In the genomic region with DNA sequence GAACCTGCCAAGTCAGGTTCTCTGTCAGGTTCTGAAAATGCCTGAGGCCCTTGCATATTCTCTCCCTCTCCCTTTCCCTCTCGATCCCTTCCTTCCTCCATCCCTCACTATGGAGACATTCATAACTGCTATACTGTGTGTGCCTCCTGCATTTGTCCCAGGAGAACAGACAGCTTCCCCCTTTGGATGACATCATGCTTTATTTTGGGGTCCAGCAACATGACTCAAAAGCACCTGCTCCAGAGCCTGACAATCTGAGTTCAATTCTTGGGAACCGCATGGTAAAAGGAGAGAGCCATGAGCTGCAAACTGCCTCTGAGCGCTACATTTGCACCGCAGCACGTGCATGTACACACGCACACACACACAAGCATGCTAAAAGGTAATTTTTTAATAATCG, we compare ENCODE assay signal across 26 mouse cellular contexts. TPM values are rescaled to one million over a fixed set of nuclear protein-coding genes. Genes with fewer than 3 reads are reported as not detected.
DNase-seq lines count a peak whose midpoint lies in the region; ATAC-seq and TF ChIP-seq lines count a peak whose summit lies in the region.
"Had no signal": no experiment of that assay in that cellular context is flagged by ENCODE, and none has a peak within 500 bp of the region (broad histone marks: within the 10 kb centered on the region; RNA-seq: fewer than 3 reads in every experiment).

No protein-coding gene starts in this region.

- peak overlapping the region; percentile 7; the same call in 1 of the 2 replicates for H3K9ac ChIP-seq in heart, embryonic 16.5 days (ENCODE audit: low read length)
- no peak overlapping the region for H3K9ac ChIP-seq in heart, adult 2 months (ENCODE audit: low read depth, low read length)
- H3K9ac ChIP-seq: forebrain, postnatal 0 days; hindbrain, embryonic 14.5 days; liver, embryonic 15.5 days; lung, embryonic 15.5 days; midbrain, embryonic 15.5 days; neural tube, embryonic 13.5 days had no signal

- no peak for DNase-seq in frontal cortex, postnatal 14 days (ENCODE audit: low spot score in 2 of 2)
- DNase-seq in heart, adult 2 months: no peak
- peak; percentile 39 for DNase-seq in right cerebral cortex, adult 18-20 months
- DNase-seq in right cerebral cortex, postnatal 10 days (ENCODE audit: low spot score in 2 of 2): no peak
- no peak for DNase-seq in lung, postnatal 10 days
- DNase-seq in adrenal gland, adult 2 months: no peak
- DNase-seq: cerebellum, adult 18-20 months; cerebellum, postnatal 14 days; forebrain, postnatal 0 days; gastrocnemius, adult 2 months; kidney, adult 18-20 months; kidney, postnatal 4 days; liver; lung, postnatal 4 days had no signal

- H3K4me2 ChIP-seq in heart, embryonic 16.5 days (ENCODE audit: low read depth, low read length): no peak overlapping the region
- H3K4me2 ChIP-seq: hindbrain, embryonic 14.5 days; liver, embryonic 15.5 days; lung, embryonic 15.5 days; midbrain, embryonic 15.5 days; neural tube, embryonic 13.5 days had no signal

- ATAC-seq in frontal cortex, adult (ENCODE audit: low TSS enrichment): peak; percentile 72
- ATAC-seq in heart, embryonic 16.5 days (replicated peaks; ENCODE audit: extremely low read depth, insufficient read depth, low FRiP score): no peak
- ATAC-seq: forebrain, postnatal 0 days; inflammation-experienced regulatory T-cells, adult 6 months; midbrain, embryonic 15.5 days had no signal

- no peak overlapping the region for H3K4me3 ChIP-seq in heart, embryonic 16.5 days (ENCODE audit: low read length)
- no peak overlapping the region for H3K4me3 ChIP-seq in heart, adult 2 months
- H3K4me3 ChIP-seq: forebrain, embryonic 10.5 days; gastrocnemius, adult 2 months; limb, embryonic 10.5 days; liver, embryonic 15.5 days; lung, embryonic 15.5 days; midbrain, embryonic 15.5 days; neural tube, embryonic 13.5 days had no signal

- 78% methylated on average over 7 of the region's 7 CpGs for WGBS in heart, embryonic 16.5 days
- WGBS in heart, adult 2 months: 74% methylated on average over 7 of the region's 7 CpGs

- H3K27me3 ChIP-seq in heart, embryonic 16.5 days (ENCODE audit: control insufficient read depth, insufficient read depth, low read length): no peaks in the 10 kb centered on the region
- H3K27me3 ChIP-seq in heart, adult 2 months (ENCODE audit: control insufficient read depth, insufficient read depth, low read length): no peaks in the 10 kb centered on the region
- H3K27me3 ChIP-seq: liver, embryonic 15.5 days; lung, embryonic 15.5 days; midbrain, embryonic 15.5 days; neural tube, embryonic 13.5 days had no signal

- TF ChIP-seq EP300 in heart, adult 2 months (IDR thresholded peaks at IDR 0.05; ENCODE audit: insufficient read depth, low read depth, low read length): no peak

- H3K79me2 ChIP-seq in heart, adult 2 months (replicated peaks; ENCODE audit: control insufficient read depth, insufficient read depth, low read length): 0 out of 2 replicates have a peak, but pooled peaks cover 1% of the 10 kb centered on the region

- H3K36me3 ChIP-seq in heart, embryonic 16.5 days (ENCODE audit: control insufficient read depth, insufficient read depth): no peaks in the 10 kb centered on the region
- no peaks in the 10 kb centered on the region for H3K36me3 ChIP-seq in heart, adult 2 months (ENCODE audit: control insufficient read depth, insufficient read depth, low read length)
- H3K36me3 ChIP-seq: liver, embryonic 15.5 days; lung, embryonic 15.5 days; midbrain, embryonic 15.5 days; neural tube, embryonic 13.5 days had no signal

- H3K27ac ChIP-seq in heart, embryonic 16.5 days (ENCODE audit: low read length): 0 out of 2 replicates have a peak overlapping the region, but pooled peaks have one; percentile 18
- no peak overlapping the region for H3K27ac ChIP-seq in heart, adult 2 months
- H3K27ac ChIP-seq: forebrain, embryonic 10.5 days; gastrocnemius, adult 2 months; hindbrain, embryonic 14.5 days; limb, embryonic 10.5 days; liver, embryonic 15.5 days; lung, embryonic 15.5 days; midbrain, embryonic 15.5 days; stomach, postnatal 0 days had no signal

- intact Hi-C loops in heart, adult 2 months (cut with DNase I): no loop called here

- H3K9me3 ChIP-seq in heart, embryonic 16.5 days (replicated peaks; ENCODE audit: control insufficient read depth, low read length): no peaks in the 10 kb centered on the region
- H3K9me3 ChIP-seq: forebrain, embryonic 10.5 days; limb, embryonic 10.5 days; liver, embryonic 15.5 days; lung, embryonic 15.5 days; midbrain, embryonic 15.5 days; neural tube, embryonic 13.5 days had no signal

- peaks cover 43% of the 10 kb centered on the region for H3K4me1 ChIP-seq in heart, embryonic 16.5 days (ENCODE audit: control insufficient read depth, insufficient read depth, low read length)
- H3K4me1 ChIP-seq in heart, adult 2 months (ENCODE audit: control insufficient read depth, insufficient read depth, low read length): peaks cover 6% of the 10 kb centered on the region

- TF ChIP-seq POLR2A in heart, adult 2 months (IDR thresholded peaks at IDR 0.05; ENCODE audit: insufficient read depth, low read depth, low read length): no peak

- TF ChIP-seq CTCF in heart, adult 2 months (IDR thresholded peaks at IDR 0.05): no peak

RNA-seq across cellular contexts. Expression of a gene that starts 12.7 kb away (rescaled TPM):
- 14.1 TPM in 2 replicates for polyA plus RNA-seq in heart, embryonic 16.5 days (2015; fragmentation: Nextera tagmentation; extraction: Ambion mirVana)
- 10 to 100 TPM in 1 of 2 experiments, 1 to 10 TPM in 1; 7.2 to 11.0 TPM for total RNA-seq in heart, adult 2 months (2021)
- polyA plus RNA-seq in heart, adult 2 months (2012; rRNA removed): 9.0 and 9.6 TPM in 2 replicates
- 10 to 100 TPM; 27.3 to 30.0 TPM for total RNA-seq in adrenal gland, adult 2 months (2021)
- 33.0 and 39.6 TPM in 2 replicates for polyA plus RNA-seq in adrenal gland, adult 2 months (2012; rRNA removed)

RNA-seq across cellular contexts. Expression of a gene that starts 57.4 kb away (rescaled TPM):
- 0.06 and 0.07 TPM in 2 replicates for polyA plus RNA-seq in heart, embryonic 16.5 days (2015; fragmentation: Nextera tagmentation; extraction: Ambion mirVana)
- total RNA-seq in heart, adult 2 months (2021): not detected
- not detected in 2 replicates for polyA plus RNA-seq in heart, adult 2 months (2012; rRNA removed)
- total RNA-seq in adrenal gland, adult 2 months (2021): under 1 TPM; 0.17 to 0.55 TPM
- polyA plus RNA-seq in adrenal gland, adult 2 months (2012; rRNA removed): 0.45 and 0.86 TPM in 2 replicates
- polyA plus RNA-seq: forebrain, embryonic 10.5 days; heart, postnatal 0 days; inflammation-experienced regulatory T-cells, adult 6 months had no signal
